Mouse (Mus musculus): ENCODE results near the gene Neurl1a. TPM values are rescaled to one million over a fixed set of nuclear protein-coding genes. Genes with fewer than 3 reads are reported as not detected.

The Neurl1a gene
- total and polyA plus RNA-seq, 3 experiments = 0.03 TPM; not detected in 2

DNA sequence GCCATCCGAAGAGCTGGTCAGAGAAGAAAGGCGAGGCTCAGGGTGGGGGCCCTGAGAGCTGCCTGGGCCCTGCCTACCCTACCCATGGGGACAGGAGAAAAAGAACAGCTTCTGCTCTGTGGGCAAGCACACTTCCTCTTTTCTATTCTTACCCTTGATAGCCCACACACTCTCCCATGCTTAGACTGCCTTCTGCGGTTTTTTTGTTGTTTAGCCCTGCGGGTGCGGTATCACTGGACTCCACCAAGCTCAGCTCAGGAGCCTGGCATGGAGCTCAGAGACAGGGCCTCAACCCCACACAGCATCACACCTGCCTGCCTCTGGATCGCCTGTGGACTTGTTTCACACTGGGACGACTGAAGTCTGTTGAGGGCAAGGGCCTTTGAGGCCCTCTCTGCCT, 45.5 kb upstream of the Neurl1a start (continued):
- TF ChIP-seq NELFE (IDR thresholded peaks at IDR 0.05; ENCODE audit: low read depth, low read length) (peak; percentile 27; the same call in 1 of the 2 replicates), MAZ (IDR thresholded peaks at IDR 0.05; ENCODE audit: low read depth, low read length) (peak; percentile 86), NRF1 (IDR thresholded peaks at IDR 0.05; ENCODE audit: insufficient read depth, low read depth, low read length, poor library complexity, severe bottlenecking) (no peak), UBTF (IDR thresholded peaks at IDR 0.05; ENCODE audit: borderline replicate concordance, insufficient read depth, low read depth, low read length) (no peak), BHLHE40 (IDR thresholded peaks at IDR 0.05; ENCODE audit: borderline replicate concordance, low read depth, low read length) (no peak; the same call in 1 of the 2 replicates), KAT2A (conservative IDR thresholded peaks at IDR 0.05; ENCODE audit: low read depth, low read length) (no peak), ELF1 (IDR thresholded peaks at IDR 0.05; ENCODE audit: low read depth, low read length) (peak; percentile 58), MYB (IDR thresholded peaks at IDR 0.05; ENCODE audit: low read depth, low read length) (no peak), POLR2AphosphoS2 (IDR thresholded peaks at IDR 0.05; ENCODE audit: low read length) (no peak), GABPA (IDR thresholded peaks at IDR 0.05; ENCODE audit: low read depth, low read length) (no peak; the same call in 1 of the 2 replicates), CTCF (IDR thresholded peaks at IDR 0.05 in 2 of 3, conservative IDR thresholded peaks at IDR 0.05 in 1 of 3; ENCODE audit: control insufficient read depth in 1 of 3, insufficient read depth in 1 of 3, low read depth in 2 of 3, low read length in 3 of 3, poor library complexity in 1 of 3, severe bottlenecking in 1 of 3) (no peak), ZMIZ1 (IDR thresholded peaks at IDR 0.05; ENCODE audit: low read depth, low read length) (0 out of 2 replicates have a peak, but pooled peaks have one; percentile 58), MEF2A (IDR thresholded peaks at IDR 0.05; ENCODE audit: extremely low read depth, insufficient replicate concordance, low read depth, low read length, poor library complexity, severe bottlenecking) (peak; percentile 92; the same call in 1 of the 2 replicates), EP300 (IDR thresholded peaks at IDR 0.05; ENCODE audit: low read depth in 1 of 2, low read length in 2 of 2) (peak; percentile 82 to 94), CHD1 (IDR thresholded peaks at IDR 0.05; ENCODE audit: low read depth, low read length) (no peak), RCOR1 (IDR thresholded peaks at IDR 0.05; ENCODE audit: low read depth, low read length) (peak; percentile 84)

DNA sequence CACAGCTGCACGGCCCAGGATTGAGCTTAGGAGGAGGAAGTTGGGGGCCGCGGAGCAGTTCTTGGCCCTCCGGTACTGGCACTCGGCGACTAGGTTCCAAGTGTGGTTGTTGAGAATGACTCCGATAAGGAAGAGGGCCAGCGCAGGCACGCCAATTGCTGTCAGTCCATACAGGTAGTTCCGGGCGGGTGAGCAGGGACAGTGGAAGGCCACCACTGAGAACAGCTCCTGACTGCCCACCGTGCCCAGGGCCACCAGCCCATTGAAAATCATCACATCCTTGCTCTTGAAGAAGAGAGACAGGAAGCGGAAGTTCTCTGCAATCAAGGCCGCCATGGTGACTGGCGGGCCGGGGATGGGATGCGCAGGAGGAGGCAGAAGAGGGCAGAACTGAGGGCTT, 43.1 kb upstream of the Neurl1a start:
- Histone ChIP-seq H3K9ac (ENCODE audit: control insufficient read depth, low read depth, low read length, poor library complexity, severe bottlenecking) (no peak overlapping the region), H3K4me1 (ENCODE audit: control insufficient read depth in 1 of 2, insufficient read depth in 2 of 2, low read length in 2 of 2) (peaks cover 8 to 40% of the 10 kb centered on the region in 2 experiments)

More for the DNA sequence above, 43.1 kb upstream of the Neurl1a start:
- Histone ChIP-seq H3K27ac (ENCODE audit: control insufficient read depth, low read depth, low read length) (no peak overlapping the region), H3K4me3 (ENCODE audit: control insufficient read depth in 1 of 2, insufficient read depth in 1 of 2, low read depth in 2 of 2, low read length in 2 of 2) (no peak overlapping the region), H3K36me3 (ENCODE audit: control insufficient read depth in 1 of 2, insufficient read depth in 2 of 2, low read length in 2 of 2) (peaks cover 5 to 28% of the 10 kb centered on the region in 2 experiments; a peak in 3 of 4 replicates), H3K79me2 (ENCODE audit: control insufficient read depth, insufficient read depth, low read length, poor library complexity) (peaks cover 6% of the 10 kb centered on the region; the same call in 1 of the 2 replicates), H3K27me3 (ENCODE audit: control insufficient read depth in 1 of 2, insufficient read depth in 2 of 2, low read length in 2 of 2) (no peaks in the 10 kb centered on the region), H3K9me3 (replicated peaks; ENCODE audit: insufficient read depth, low read length) (no peaks in the 10 kb centered on the region)
- DNase-seq (ENCODE audit: low read depth, low spot score) = no peak
- no peak for TF ChIP-seq ZKSCAN1 (IDR thresholded peaks at IDR 0.05; ENCODE audit: low read depth, low read length)
- no peak for TF ChIP-seq TAL1 (IDR thresholded peaks at IDR 0.05; ENCODE audit: low read length)
- no peak for TF ChIP-seq ELF1 (IDR thresholded peaks at IDR 0.05; ENCODE audit: low read depth, low read length)
- TF ChIP-seq KAT2A (conservative IDR thresholded peaks at IDR 0.05; ENCODE audit: low read depth, low read length) = no peak
- TF ChIP-seq POLR2A (IDR thresholded peaks at IDR 0.05; ENCODE audit: control insufficient read depth in 1 of 2, insufficient read depth in 1 of 2, low read depth in 1 of 2, low read length in 2 of 2, poor library complexity in 1 of 2) = no peak
- TF ChIP-seq TCF12 (IDR thresholded peaks at IDR 0.05; ENCODE audit: low read depth, low read length) = no peak
- TF ChIP-seq ZMIZ1 (IDR thresholded peaks at IDR 0.05; ENCODE audit: low read depth, low read length) = no peak
- no peak for TF ChIP-seq GATA1 (IDR thresholded peaks at IDR 0.05; ENCODE audit: low read depth, low read length)
- no peak for TF ChIP-seq TBP (IDR thresholded peaks at IDR 0.05; ENCODE audit: low read depth, low read length)
- TF ChIP-seq MYC (IDR thresholded peaks at IDR 0.05; ENCODE audit: low read depth, low read length) = no peak
- TF ChIP-seq EP300 (IDR thresholded peaks at IDR 0.05; ENCODE audit: low read depth in 1 of 2, low read length in 2 of 2) = no peak
- TF ChIP-seq JUND (IDR thresholded peaks at IDR 0.05; ENCODE audit: low read depth, low read length) = no peak
- TF ChIP-seq MAFK (IDR thresholded peaks at IDR 0.05; ENCODE audit: borderline replicate concordance, low read depth, low read length) = no peak
- no peak for TF ChIP-seq MAZ (IDR thresholded peaks at IDR 0.05; ENCODE audit: low read depth, low read length)

Measured in MEL (cell line).